Mouse (Mus musculus): ENCODE data around the gene Auts2. TPM values are rescaled to one million over a fixed set of nuclear protein-coding genes. Genes with fewer than 3 reads are reported as not detected.

Gene Auts2
- total RNA-seq, 1 experiment: 9.9 TPM

DNA sequence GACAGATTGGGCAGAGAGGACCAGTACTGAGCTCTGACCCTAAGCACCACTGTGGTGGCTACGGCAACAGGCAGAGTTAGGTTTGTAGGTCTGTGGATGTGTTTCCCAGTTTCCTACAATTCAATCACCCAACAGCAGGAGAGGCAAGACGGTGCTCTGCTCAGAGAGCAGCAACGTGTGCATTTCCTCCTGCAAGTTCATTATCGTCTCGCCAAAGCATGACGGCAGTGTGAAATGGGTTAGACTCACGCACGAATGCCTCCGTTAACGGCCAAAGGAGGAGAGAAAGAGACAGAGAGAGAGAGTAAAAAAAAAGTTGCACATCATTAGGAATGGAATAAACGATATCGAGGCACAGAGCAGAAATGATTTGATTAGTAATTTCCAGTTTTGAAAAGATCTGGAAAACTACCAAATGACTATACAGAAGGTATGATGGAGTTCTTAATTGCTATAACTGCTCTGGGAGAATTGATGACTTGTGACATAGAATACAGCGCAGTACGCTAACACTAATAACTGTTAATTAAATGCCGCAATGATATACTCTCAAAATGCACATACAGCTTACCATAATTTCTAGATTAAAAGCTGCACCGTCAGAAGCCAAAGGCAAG lies 968.6 kb downstream of the Auts2 start:
- no peaks in the 10 kb centered on the region for H3K36me3 ChIP-seq (ENCODE audit: control insufficient read depth, insufficient read depth, low read length, poor library complexity, severe bottlenecking)
- in situ Hi-C loops (cut with MboI; ENCODE audit: low sequenced_read_pairs in 2 of 2, unreplicated experiment in 2 of 2): no loop called here
- peaks cover 0 to 2% of the 10 kb centered on the region in 2 experiments; a peak in 1 of 4 replicates for H3K4me1 ChIP-seq (ENCODE audit: control insufficient read depth in 2 of 2, insufficient read depth in 2 of 2, low read length in 2 of 2, poor library complexity in 1 of 2)
- no peak for DNase-seq (ENCODE audit: low read depth, low spot score)
- no peaks in the 10 kb centered on the region for H3K9me3 ChIP-seq (ENCODE audit: control insufficient read depth, insufficient read depth, low read depth, low read length)
- no peak overlapping the region for H3K4me3 ChIP-seq (ENCODE audit: insufficient read depth in 1 of 2, low read depth in 1 of 2, low read length in 2 of 2, poor library complexity in 1 of 2, severe bottlenecking in 1 of 2)
- TF ChIP-seq ZC3H11A (IDR thresholded peaks at IDR 0.05; ENCODE audit: borderline replicate concordance, low read depth, low read length) (no peak), CHD2 (IDR thresholded peaks at IDR 0.05; ENCODE audit: low read depth, low read length) (no peak), ZNF384 (IDR thresholded peaks at IDR 0.05; ENCODE audit: low read depth, low read length) (no peak), HCFC1 (IDR thresholded peaks at IDR 0.05; ENCODE audit: borderline replicate concordance, insufficient read depth, low read length) (no peak), MAFK (IDR thresholded peaks at IDR 0.05; ENCODE audit: insufficient read depth, low read depth, low read length) (no peak)
- no peak overlapping the region for H3K9ac ChIP-seq (ENCODE audit: insufficient read depth, low read depth, low read length, poor library complexity, severe bottlenecking)
- H3K27ac ChIP-seq (ENCODE audit: insufficient read depth, low read depth, low read length, poor library complexity, severe bottlenecking): no peak overlapping the region

DNA sequence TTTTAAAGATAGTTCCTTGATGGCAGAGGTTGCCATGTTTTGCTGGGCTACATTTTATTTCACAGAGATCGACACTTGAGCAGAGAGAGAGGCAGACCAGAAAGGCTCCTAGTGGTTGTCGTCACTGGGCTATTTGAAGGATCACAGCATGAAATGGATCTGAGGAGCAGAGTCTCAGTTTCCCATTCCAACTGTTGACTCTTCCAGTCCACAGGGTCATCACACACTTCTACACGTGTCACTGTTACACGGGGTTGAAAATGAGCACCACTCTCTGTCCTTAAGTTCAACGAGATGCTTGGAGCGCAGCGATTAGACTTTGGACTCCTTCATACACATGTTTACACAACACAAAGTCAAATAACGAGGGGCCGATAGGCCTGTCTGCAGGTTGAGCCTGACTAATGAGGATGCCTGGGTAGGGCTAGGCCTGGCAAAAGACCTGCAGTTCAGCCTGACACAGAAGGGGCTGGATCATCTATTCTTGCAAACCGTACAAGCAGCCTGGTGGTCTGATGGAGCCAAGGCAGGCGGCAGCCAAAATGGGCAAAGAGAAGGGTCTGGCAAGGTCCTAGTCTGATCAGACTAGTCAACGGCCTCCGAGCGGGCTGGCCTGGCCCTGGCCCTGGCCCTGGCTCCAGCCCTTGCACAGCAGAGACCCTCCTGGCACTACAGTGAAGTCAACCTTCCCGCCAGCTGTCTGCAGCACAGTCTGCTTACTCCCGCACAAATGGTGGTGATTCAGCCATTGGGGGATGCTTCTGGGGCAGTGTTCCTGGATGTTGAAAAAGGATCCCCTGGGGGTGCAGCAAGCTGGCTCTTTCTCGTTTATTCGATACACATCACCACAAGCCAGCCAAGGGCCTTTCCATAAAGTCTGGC lies 969.6 kb downstream of the Auts2 start:
- in situ Hi-C loops (cut with MboI; ENCODE audit: low sequenced_read_pairs in 2 of 2, unreplicated experiment in 2 of 2): no loop called here
- peaks cover 0 to 2% of the 10 kb centered on the region in 2 experiments; a peak in 1 of 4 replicates for H3K4me1 ChIP-seq (ENCODE audit: control insufficient read depth in 2 of 2, insufficient read depth in 2 of 2, low read length in 2 of 2, poor library complexity in 1 of 2)
- no peak overlapping the region for H3K27ac ChIP-seq (ENCODE audit: insufficient read depth, low read depth, low read length, poor library complexity, severe bottlenecking)
- H3K9me3 ChIP-seq (ENCODE audit: control insufficient read depth, insufficient read depth, low read depth, low read length): no peaks in the 10 kb centered on the region
- no peaks in the 10 kb centered on the region for H3K36me3 ChIP-seq (ENCODE audit: control insufficient read depth, insufficient read depth, low read length, poor library complexity, severe bottlenecking)
- peak overlapping the region; percentile 35 to 37; a peak in 3 of 4 replicates for H3K4me3 ChIP-seq (ENCODE audit: insufficient read depth in 1 of 2, low read depth in 1 of 2, low read length in 2 of 2, poor library complexity in 1 of 2, severe bottlenecking in 1 of 2)
- no peak for TF ChIP-seq HCFC1 (IDR thresholded peaks at IDR 0.05; ENCODE audit: borderline replicate concordance, insufficient read depth, low read length)
- no peak for TF ChIP-seq CHD2 (IDR thresholded peaks at IDR 0.05; ENCODE audit: low read depth, low read length)
- no peak for TF ChIP-seq ZNF384 (IDR thresholded peaks at IDR 0.05; ENCODE audit: low read depth, low read length)
- TF ChIP-seq ZC3H11A (IDR thresholded peaks at IDR 0.05; ENCODE audit: borderline replicate concordance, low read depth, low read length): no peak
- TF ChIP-seq MAFK (IDR thresholded peaks at IDR 0.05; ENCODE audit: insufficient read depth, low read depth, low read length): no peak
- no peak for DNase-seq (ENCODE audit: low read depth, low spot score)
- H3K9ac ChIP-seq (ENCODE audit: insufficient read depth, low read depth, low read length, poor library complexity, severe bottlenecking): no peak overlapping the region

DNA sequence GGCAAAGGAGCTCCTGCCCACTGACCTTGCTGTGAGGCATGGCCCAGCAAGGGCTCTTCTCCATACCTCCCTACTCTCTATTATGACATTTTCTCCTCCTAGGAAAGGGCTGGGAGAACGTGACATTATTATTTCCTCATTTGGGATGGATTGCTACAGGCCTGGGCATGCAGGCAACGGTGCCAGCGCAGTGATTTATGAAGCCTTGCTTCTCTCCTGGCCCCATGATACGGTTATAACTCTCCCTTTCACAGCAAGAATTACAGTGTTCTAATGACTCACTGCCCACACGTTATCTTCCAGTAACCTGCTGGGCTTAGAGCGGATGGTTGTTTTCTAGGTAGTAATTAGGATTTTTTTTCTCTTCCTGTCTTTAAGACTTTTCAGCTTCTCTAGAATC lies 977.1 kb downstream of the Auts2 start:
- no peak for DNase-seq (ENCODE audit: low read depth, low spot score)
- Histone ChIP-seq H3K9me3 (ENCODE audit: control insufficient read depth, insufficient read depth, low read depth, low read length) (no peaks in the 10 kb centered on the region), H3K4me1 (ENCODE audit: control insufficient read depth in 2 of 2, insufficient read depth in 2 of 2, low read length in 2 of 2, poor library complexity in 1 of 2) (peaks cover 13 to 14% of the 10 kb centered on the region in 2 experiments), H3K4me3 (ENCODE audit: insufficient read depth in 1 of 2, low read depth in 1 of 2, low read length in 2 of 2, poor library complexity in 1 of 2, severe bottlenecking in 1 of 2) (no peak overlapping the region), H3K9ac (ENCODE audit: insufficient read depth, low read depth, low read length, poor library complexity, severe bottlenecking) (no peak overlapping the region), H3K36me3 (ENCODE audit: control insufficient read depth, insufficient read depth, low read length, poor library complexity, severe bottlenecking) (no peaks in the 10 kb centered on the region), H3K27ac (ENCODE audit: insufficient read depth, low read depth, low read length, poor library complexity, severe bottlenecking) (no peak overlapping the region)
- in situ Hi-C loops (cut with MboI; ENCODE audit: low sequenced_read_pairs in 2 of 2, unreplicated experiment in 2 of 2): no loop called here
- no peak for TF ChIP-seq ZC3H11A (IDR thresholded peaks at IDR 0.05; ENCODE audit: borderline replicate concordance, low read depth, low read length)
- TF ChIP-seq MAFK (IDR thresholded peaks at IDR 0.05; ENCODE audit: insufficient read depth, low read depth, low read length): no peak
- TF ChIP-seq HCFC1 (IDR thresholded peaks at IDR 0.05; ENCODE audit: borderline replicate concordance, insufficient read depth, low read length): no peak
- no peak for TF ChIP-seq ZNF384 (IDR thresholded peaks at IDR 0.05; ENCODE audit: low read depth, low read length)
- no peak for TF ChIP-seq CHD2 (IDR thresholded peaks at IDR 0.05; ENCODE audit: low read depth, low read length)

DNA sequence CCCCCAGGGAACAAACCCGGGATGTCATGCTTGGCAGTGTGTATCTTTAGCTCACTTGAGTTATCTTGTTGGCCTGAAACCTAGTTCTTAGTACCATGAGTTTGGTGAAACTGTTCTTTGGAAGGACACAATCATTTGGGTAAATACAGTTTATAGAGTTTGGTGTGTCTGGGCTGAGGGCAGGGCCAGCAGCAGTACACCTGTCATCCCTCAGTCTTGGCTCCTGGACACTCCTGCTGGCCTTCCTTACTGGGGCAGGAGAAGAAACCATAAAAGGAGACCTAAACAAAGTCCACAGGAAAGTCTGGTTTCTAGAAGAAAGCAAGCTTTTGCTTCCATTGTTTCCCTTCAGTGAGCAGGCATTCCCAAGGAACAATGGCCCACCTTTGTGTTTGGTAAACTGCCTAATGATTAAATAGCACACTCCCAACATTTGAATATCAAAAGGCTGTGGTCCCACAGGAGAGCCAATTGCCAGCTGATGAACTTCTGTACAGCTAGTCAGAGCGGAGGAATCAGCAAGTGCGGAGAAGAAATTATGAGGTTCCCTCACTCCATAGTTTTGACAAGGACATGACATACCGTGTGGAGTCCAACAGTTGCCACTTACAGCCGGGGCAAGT lies 979.4 kb downstream of the Auts2 start:
- in situ Hi-C loops (cut with MboI; ENCODE audit: low sequenced_read_pairs in 2 of 2, unreplicated experiment in 2 of 2): no loop called here
- peaks cover 13 to 14% of the 10 kb centered on the region in 2 experiments for H3K4me1 ChIP-seq (ENCODE audit: control insufficient read depth in 2 of 2, insufficient read depth in 2 of 2, low read length in 2 of 2, poor library complexity in 1 of 2)
- peak overlapping the region; percentile 75 for H3K27ac ChIP-seq (ENCODE audit: insufficient read depth, low read depth, low read length, poor library complexity, severe bottlenecking)
- H3K4me3 ChIP-seq (ENCODE audit: insufficient read depth in 1 of 2, low read depth in 1 of 2, low read length in 2 of 2, poor library complexity in 1 of 2, severe bottlenecking in 1 of 2): no peak overlapping the region
- H3K36me3 ChIP-seq (ENCODE audit: control insufficient read depth, insufficient read depth, low read length, poor library complexity, severe bottlenecking): no peaks in the 10 kb centered on the region
- DNase-seq (ENCODE audit: low read depth, low spot score): peak; percentile 87
- no peak overlapping the region for H3K9ac ChIP-seq (ENCODE audit: insufficient read depth, low read depth, low read length, poor library complexity, severe bottlenecking)
- TF ChIP-seq MAFK (IDR thresholded peaks at IDR 0.05; ENCODE audit: insufficient read depth, low read depth, low read length) (no peak), HCFC1 (IDR thresholded peaks at IDR 0.05; ENCODE audit: borderline replicate concordance, insufficient read depth, low read length) (no peak), CHD2 (IDR thresholded peaks at IDR 0.05; ENCODE audit: low read depth, low read length) (peak; percentile 67), ZC3H11A (IDR thresholded peaks at IDR 0.05; ENCODE audit: borderline replicate concordance, low read depth, low read length) (no peak)
- H3K9me3 ChIP-seq (ENCODE audit: control insufficient read depth, insufficient read depth, low read depth, low read length): no peaks in the 10 kb centered on the region
